Mouse (Mus musculus): ENCODE data around the gene Rab7. TPM values are rescaled to one million over a fixed set of nuclear protein-coding genes. Genes with fewer than 3 reads are reported as not detected.

Rab7 gene
- 100 to 1,000 TPM; 253 to 304 TPM for total RNA-seq (2021)

DNA sequence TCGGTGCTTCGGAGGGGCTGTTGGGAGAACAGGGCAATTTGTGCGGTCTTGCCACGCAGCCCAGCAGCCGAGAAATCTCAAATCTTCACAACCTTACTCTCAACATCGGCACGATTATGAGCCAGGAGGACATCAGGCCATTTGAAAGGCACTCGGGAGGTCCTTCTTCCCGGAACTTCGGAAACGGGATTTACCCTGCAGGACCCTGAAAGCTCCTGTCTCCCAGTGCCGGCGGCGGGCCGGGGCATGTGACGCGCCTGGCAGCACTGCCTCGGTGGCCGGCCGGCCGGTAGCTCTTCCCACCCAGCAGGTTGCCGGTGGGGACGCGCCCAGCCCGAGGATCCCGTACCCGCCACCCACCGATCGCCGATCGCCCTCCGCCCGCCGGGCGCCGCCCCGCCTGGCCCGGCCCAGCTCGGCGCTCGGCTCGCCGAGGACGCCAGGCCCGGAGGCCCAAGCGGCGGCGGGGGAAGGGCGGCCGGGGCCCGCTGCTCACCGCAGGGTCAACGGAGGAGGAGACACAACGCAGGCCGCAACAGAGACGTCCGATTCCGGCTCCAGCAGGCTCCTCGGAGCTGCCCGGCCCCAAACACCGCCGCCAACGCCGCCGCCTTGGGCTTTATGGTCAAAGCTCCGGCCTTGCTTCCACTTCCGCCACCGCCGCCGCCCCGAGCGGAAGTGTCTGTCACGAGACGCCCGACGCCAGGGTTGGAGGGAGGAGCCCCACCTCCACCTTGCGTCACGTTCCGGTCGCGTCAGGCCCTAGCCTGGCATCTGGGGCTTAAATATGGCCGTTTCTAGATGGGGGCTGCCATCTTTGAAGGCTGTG is at the start of gene Rab7:
TSS of gene Rab7 (minus strand) at position 694 of the 829 bp plus-strand sequence.
- intact Hi-C loops (cut with DNase I) = no loop called here
- peak; percentile 95 for DNase-seq

DNA sequence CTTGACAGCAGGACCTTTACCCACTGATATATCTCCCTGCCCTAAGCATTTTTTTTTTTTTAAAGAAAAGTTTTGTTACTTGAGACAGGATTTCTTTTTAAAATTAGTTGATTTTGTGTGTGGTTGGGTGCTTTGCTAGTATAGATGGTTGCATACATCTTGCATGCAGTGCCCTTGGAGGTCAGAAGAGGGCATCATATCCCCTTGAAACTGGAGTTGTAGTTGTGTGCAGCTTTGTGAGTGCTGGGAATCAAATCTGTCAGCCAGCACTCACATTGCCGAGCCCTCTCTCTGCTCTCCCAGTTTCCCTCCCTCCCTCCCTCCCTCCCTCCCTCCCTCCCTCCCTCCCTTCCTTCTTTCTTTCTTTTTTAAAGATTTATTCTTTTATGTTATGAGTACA is 43.9 kb upstream of the Rab7 start:
- intact Hi-C loops (cut with DNase I) = no loop called here

DNA sequence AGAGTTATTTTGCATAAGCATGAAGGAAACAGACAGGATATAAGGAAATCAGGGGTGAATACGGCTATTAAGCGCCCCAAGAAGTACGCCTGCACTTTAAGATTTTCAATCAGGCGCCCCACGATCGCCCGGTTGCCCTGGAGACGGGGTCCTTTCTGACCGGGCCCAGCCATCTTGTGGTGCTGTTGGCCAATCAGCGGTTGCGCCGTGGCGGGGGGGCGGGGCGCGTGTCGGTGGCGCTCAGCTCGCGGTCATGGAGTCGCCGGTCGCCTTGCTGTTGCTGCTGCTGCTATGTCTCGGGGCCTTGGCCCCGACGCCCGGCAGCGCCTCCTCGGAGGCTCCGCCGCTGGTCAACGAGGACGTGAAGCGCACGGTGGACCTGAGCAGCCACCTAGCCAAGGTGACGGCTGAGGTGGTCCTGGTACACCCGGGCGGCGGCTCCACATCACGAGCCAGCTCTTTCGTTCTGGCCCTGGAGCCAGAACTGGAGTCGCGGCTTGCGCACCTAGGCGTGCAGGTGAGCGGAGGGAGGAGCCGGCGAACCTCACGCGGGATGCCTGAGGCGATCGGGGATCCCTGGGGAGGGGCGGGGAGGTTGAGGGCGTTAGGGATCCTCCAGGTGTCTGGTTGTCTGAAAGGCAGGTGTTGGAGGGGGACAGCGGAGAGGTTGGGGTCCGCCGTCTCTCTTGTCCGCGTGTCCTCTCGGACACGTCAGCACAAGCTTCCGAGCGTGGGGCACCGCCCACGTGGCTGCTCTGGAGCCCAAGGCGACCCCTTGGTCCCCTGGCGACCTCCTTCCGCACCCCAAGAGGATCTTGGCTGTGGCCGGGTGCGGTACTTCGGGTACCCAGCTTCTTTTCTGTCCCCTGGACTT is 39.4 kb upstream of the Rab7 start, which contains the start of gene Rpn1:
TSS of gene Rpn1 (plus strand) at position 205 of the 874 bp plus-strand sequence.
- DNase-seq = peak; percentile 98 to 99
- intact Hi-C loops (cut with DNase I) = no loop called here

More for the DNA sequence above, 43.9 kb upstream of the Rab7 start:
- DNase-seq = no peak

DNA sequence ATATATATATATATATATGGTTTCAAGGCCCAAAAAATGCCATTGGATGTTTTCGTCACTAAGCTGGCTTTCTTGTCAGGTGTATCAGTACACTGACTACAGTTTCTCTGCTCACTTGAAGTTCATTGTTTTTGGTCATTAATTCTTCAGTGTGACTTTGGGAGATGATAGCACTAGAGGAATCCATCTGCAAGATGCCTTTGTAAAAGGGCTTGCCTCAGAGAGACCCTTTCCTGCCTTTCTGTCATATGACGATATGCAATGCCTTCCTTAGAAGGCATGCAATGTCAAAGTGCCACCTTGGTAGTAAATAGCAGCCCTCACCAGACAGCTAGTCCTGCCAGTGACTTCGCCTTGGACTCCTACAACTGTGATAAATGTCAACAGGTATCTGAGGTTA is 38.6 kb upstream of the Rab7 start:
- intact Hi-C loops (cut with DNase I) = no loop called here
- DNase-seq = no peak

DNA sequence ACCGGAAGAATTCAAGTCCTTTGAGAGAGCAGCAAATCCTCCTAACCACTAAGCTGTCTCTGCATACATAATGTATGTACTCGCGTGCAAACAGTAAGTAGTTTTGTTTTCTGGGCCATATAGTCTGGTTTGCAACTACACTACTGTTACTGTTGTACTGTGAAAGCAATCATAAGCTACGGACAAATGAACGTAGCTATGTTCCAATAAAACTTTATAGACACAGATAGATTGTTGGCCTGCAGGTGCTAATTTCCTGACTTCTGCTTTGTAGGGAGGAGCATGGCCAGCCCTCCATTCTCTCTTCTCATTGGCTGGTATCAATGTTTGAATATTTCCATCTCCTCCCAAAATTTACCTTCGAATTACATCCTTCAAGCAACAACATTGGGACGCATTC is 38.0 kb upstream of the Rab7 start:
- DNase-seq = no peak
- intact Hi-C loops (cut with DNase I) = no loop called here

DNA sequence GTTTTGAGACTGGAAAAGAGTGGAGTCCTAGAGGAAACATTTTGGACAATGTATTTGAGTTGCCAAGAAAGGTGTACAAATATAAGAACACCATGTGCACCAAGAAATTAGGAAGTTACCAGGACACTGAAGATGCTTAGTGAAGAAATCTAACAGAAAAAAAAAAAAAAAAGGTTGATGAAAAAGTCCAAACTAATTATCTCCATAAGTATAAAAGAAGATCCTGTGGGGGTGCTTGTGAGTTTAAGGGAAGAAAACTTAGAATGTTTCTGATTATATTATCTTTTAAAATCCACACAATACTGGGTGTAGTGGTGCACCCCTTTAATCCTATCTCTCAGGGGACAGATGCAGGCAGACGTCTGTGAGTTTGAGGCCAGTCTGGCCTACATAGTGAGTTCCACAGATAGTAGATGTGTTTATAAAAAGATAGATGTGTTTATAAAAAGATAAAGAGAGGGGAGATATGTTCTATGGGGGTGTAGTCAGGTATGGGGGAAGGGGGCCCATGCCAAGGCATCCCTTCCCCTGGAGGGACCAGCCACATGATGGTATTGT is 31.0 kb upstream of the Rab7 start:
- intact Hi-C loops (cut with DNase I) = loop anchor here (1.0 to 5.0 kb wide), 4 partner anchors 33 to 189 kb away; partner anchors contain the start of genes Copg1 and Hmces
- DNase-seq = no peak

DNA sequence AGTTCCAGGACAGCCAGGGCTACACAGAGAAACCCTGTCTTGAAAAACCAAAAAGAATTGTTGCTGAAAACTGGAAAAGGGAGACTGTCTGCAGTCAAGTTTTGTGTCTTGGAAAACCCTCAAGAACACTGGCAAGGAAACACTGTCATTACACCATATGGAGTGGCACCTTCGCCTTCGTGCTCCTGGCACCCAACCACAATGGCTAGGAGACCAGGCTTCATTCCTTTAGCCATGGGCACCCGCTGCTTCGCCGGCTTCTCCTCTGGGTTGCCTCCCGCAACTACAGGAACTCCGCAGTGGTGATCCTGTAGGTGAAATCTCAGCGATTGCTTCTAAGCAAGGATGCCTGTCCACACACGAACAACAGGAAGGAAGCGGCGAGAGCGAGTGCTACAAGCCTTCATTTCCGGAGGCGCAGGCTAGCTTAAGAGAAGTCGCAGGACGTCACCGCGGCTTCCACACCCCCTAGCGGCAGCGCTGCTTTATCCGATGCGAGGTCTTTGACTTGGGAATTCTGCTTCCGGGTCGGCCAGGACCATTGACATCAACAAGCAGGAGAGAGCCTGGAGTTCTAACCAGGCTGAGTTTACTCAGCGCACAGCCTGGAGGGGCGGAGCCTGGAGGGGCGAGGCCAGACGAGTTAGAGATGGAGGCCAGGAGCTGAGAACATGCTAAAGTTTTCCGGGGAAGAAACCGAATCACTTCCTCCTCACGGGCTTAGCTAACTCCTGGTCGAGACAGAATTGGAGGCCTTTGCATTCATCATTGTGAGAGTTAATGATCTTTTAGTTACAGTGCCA is 29.9 kb upstream of the Rab7 start:
- intact Hi-C loops (cut with DNase I) = loop anchor here (1.0 to 5.0 kb wide), 4 partner anchors 32 to 188 kb away; partner anchors contain the start of genes Copg1 and Hmces
- DNase-seq = peak; percentile 94 to 95

DNA sequence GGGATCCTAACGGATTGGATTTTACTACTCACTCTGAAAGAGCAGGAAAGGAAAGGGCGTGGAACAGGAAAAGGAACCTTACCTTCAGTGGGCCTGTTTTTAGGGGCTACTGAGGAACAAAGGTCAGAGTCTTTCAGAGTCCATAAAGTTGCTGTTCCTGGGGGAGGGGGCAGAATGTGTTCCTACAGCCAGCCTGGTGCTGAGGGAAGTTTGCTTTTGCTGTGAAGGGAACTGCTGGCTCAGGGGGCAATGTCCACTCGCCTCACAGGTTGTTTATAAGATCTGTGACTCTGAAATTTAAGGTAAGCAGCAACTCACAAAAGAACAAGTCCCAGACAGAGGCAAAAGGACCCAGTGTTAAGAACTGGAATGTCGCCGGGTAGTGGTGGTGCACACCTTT is 26.1 kb upstream of the Rab7 start:
- intact Hi-C loops (cut with DNase I) = no loop called here
- DNase-seq = no peak

DNA sequence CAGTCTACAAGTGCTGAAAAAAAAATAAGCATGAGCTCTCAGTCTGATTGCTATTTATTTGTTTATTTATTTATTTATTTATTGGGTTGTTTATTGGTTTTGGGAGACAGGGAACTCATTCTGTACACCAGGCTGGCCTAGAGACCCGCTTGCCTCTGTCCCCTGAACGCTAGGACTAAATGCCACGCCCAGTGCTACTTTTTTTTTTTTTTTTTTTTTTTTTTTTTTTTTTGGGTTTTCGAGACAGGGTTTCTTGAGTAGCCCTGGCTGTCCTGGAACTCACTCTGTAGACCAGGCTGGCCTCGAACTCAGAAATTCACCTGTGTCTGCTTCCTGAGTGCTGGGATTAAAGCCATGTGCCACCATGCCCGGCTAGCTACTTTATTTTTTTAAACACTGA is 25.4 kb upstream of the Rab7 start:
- DNase-seq = no peak
- intact Hi-C loops (cut with DNase I) = no loop called here

DNA sequence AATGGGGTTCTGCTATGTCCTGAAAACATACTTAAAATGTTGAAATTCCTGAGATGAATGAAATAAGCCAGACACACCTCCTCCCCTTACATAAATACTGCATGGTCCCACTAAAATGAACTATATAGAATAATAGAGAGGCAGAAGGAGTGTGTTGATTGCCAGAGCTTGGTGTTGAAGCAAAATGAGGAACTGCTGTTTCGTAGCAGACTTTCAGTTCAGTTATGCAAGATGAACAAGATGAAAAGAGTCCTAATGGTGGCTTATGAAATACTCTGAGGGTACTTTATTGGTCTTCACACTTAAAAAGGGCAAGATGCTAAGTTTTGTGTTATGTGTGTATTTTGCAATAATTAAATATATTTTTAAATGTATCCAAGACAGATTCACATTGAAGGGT is 23.7 kb upstream of the Rab7 start:
- intact Hi-C loops (cut with DNase I) = no loop called here
- no peak for DNase-seq

DNA sequence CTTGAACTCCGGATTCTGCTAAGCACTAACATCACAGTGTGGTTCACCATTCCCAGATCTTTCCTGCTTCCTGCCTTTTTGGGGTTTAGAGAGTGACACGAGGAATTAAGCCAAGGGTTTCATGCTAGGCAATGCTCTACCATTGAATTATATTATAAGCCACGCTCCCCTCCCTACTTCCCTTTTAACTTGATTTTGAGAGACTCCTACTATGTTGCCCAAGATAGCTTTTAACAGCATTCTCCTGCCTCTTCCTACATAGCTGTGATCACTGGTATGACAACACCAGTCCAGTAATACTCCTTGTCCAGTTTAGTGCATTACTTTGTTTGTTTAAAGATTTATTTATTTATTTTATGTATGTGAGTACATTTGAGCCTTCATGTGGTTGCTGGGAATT is 22.7 kb upstream of the Rab7 start:
- no peak for DNase-seq
- intact Hi-C loops (cut with DNase I) = no loop called here

DNA sequence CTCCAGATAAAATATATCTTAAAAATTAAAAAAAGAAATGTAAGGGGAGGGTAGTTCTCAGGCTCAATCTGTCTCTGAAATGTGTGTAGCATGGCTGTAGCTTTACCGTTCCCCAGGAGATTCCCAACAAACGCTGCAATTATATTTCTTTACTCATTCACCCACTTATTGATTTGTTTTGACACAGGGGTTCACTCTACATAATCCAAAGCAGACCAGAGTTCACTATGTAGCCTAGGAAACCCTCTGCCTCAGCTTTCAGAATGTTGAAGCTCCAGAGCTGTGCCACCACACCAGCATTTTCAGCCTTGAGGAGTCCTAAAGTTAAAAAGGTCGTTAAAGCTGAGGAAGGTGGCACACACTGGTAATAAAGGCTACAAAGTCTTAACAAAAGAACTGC is 20.9 kb upstream of the Rab7 start:
- no peak for DNase-seq
- intact Hi-C loops (cut with DNase I) = no loop called here

DNA sequence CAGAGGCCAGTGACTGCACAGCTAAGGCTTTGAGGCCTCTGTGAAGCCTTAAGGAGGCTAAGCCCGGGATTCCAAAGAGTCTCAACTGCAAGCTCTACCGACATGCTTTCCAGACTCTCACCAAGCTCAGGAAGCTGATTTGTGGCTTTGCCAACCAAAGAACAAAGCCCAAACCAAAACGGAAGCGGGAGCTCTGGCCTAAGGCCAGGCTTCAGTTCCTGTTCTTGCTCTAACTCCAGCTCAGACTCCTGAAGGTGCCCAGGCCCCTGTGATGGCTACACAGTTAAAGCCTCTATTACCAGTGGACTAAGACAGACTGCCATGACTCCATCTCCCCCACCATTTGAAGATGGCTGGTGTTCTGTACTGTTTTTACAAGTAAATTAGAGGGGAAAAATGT is 20.0 kb upstream of the Rab7 start:
- DNase-seq = peak; percentile 71 to 76

DNA sequence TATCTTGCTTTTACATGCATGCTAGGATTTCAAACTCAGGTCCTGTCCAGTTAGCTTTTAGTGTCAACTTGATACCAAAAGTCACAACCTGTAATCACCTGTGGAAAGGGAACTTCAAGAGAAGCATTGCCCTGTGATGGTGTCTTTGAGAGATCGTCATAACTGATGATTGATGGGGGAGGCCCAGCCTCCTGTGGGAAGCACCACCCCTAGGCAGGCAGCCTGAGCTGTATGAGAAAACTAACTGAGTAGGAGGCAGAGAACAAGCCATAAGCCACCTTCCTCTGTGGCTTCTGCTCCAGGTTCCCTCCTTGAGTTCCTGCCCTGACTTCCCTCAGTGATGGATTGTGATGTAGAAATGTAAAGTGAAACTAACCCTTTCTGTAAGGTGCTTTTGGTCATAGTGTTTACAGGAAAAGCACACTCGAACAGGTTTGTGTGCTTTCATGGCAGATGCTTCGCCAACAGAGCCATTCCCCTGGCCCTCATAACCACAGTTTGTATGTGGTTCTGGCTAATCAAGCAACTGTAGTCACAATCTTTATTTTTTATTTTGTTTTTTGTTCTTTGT is 19.1 kb upstream of the Rab7 start:
- DNase-seq = no peak
- intact Hi-C loops (cut with DNase I) = no loop called here

More for the DNA sequence above, 20.0 kb upstream of the Rab7 start:
- intact Hi-C loops (cut with DNase I) = no loop called here

DNA sequence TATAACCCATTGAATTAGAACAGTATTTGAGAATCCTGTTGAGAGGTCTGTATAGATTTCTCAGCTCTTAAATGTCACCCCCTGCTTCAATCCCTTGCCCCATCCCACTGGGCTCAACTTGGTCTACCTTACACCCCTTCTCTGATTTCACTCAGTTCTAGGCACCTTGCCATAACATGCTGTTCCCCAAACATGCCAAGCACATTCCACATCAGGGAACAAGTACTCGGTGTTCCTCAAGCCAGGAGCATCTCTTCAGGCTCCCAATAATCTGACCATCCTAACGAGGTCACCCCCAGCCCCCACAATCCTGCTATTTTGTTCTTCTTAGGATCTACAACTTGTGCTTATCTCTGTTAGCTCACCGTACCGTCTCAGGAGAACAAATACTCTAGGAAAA is 17.3 kb upstream of the Rab7 start:
- DNase-seq = no peak

DNA sequence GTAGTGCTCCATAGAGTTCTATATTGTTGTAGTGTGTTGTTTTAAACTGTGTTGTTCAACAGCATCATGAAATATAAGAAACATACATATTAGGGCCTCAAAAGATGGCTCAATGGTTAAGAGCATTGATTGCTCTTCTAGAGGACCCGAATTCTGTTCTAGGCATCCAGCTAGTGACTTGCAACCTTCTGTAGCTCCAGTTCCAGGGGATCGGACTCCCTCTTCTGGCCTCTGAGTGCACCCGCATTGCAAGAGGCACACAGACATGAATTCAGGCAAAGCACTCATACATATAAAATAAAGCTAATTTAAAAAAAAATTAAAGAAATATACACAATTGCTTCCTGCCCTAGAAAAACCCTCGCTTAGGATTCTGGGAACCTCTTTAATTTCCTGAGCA is 16.3 kb upstream of the Rab7 start:
- intact Hi-C loops (cut with DNase I) = no loop called here
- no peak for DNase-seq

More for the DNA sequence above, 17.3 kb upstream of the Rab7 start:
- intact Hi-C loops (cut with DNase I) = no loop called here

DNA sequence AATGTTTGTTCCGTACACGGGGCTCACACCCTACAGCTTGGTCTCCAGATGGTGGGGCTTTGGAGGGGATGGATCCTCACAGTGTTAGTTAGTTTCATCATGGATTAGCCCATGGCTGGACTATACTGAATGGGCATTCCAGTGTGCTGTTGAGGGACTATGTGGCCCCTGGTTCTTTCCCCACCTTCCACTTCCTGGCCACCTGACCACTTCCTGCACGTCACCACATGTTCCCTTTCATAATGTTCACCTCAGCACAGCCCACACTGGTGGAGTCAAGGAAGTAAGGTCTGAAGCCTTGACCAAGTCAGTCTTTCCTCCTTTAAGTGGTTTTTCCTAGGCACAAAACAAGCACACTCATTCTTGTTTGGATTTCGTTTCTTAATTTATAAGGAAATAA is 15.5 kb upstream of the Rab7 start:
- no peak for DNase-seq
- intact Hi-C loops (cut with DNase I) = no loop called here

DNA sequence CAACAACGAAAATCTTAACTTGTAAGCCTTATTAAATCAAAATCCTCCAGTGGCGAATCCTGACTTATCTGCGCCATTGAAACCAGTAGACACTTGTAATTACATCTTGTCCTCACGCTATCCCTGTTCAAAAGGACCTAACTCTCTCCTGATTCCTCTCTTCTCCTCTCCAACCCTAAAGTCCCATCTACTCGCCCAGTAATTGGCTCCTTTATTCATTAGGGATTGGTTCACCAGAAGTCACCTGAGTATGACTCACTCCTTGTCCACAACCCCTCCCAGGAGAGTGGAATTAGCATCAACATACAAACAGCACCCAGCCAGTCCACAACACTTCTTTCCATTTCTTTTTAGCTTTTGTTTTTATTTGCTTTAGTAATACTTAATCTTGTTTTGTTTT is 14.8 kb upstream of the Rab7 start:
- intact Hi-C loops (cut with DNase I) = no loop called here
- no peak for DNase-seq

DNA sequence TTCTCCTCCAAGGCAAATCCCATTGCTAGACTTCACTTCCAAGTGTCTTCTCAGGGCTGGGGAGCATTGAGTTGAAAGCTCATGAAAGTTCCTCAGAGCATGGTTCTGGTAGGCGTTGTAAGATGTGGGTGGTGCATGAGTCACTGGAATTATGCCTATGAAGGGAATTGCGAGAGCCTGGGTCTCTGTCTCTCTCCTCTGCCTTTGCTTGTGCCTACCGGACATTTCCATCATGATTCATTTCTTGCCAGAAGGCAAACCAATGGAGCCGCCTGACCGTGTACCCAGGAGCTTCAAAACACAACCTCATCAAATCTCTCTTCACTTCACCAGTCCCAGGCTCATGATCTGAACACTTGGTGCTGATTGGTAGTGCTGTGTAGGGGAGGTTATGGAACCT is 11.8 kb upstream of the Rab7 start:
- no peak for DNase-seq
- intact Hi-C loops (cut with DNase I) = no loop called here

DNA sequence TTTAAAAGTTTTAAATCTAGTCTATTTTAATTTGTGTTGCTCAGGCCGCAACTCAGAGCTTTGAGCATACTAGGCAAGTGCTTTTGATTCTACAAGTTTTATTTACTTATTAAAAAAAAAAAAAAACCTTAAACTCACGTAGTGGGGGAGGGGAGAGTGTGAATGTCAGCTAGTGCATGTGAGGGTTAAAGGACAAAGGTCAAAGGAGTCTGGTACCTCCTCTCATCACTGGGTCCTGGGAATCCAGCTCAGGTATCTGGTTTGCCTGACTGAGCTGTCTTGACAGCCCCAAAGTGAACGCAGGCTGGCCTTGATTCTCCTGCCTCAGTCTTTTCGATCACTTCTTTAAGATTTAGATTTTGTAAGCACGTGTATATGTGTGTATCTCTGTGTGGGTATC is 10.6 kb upstream of the Rab7 start:
- intact Hi-C loops (cut with DNase I) = no loop called here
- DNase-seq = no peak
